Comparison of ENCODE assay signal across 11 mouse cellular contexts in genomic region chr2:65552222-65552621, GRCm38 (mm10). TPM values are rescaled to one million over a fixed set of nuclear protein-coding genes. Genes with fewer than 3 reads are reported as not detected.
DNase-seq lines count a peak whose midpoint lies in the region; ATAC-seq lines count a peak whose summit lies in the region.
"Had no signal": no experiment of that assay in that cellular context is flagged by ENCODE, and none has a peak within 500 bp of the region (broad histone marks: within the 10 kb centered on the region; RNA-seq: fewer than 3 reads in every experiment).

No protein-coding gene starts in this region.

- H3K9ac ChIP-seq in forebrain, embryonic 14.5 days (ENCODE audit: low read length): no peak overlapping the region
- H3K9ac ChIP-seq in midbrain, embryonic 12.5 days (replicated peaks): no peak overlapping the region

- no peaks in the 10 kb centered on the region for H3K9me3 ChIP-seq in forebrain, embryonic 14.5 days (replicated peaks; ENCODE audit: control insufficient read depth, low read length)
- no peaks in the 10 kb centered on the region for H3K9me3 ChIP-seq in midbrain, embryonic 12.5 days

- H3K27me3 ChIP-seq in forebrain, embryonic 14.5 days (replicated peaks; ENCODE audit: control insufficient read depth, insufficient read depth, low read length): no peaks in the 10 kb centered on the region
- H3K27me3 ChIP-seq in midbrain, embryonic 12.5 days: no peaks in the 10 kb centered on the region

- intact Hi-C loops in gastrocnemius, postnatal 36 days (cut with DNase I): no loop called here

- no peaks in the 10 kb centered on the region for H3K4me1 ChIP-seq in forebrain, embryonic 14.5 days (ENCODE audit: control insufficient read depth, insufficient read depth, low read length)
- H3K4me1 ChIP-seq in midbrain, embryonic 12.5 days: peaks cover 17% of the 10 kb centered on the region

- WGBS in forebrain, embryonic 14.5 days: 54% methylated on average over 5 of the region's 5 CpGs
- WGBS in midbrain, embryonic 12.5 days: 47% methylated on average over 5 of the region's 5 CpGs

- ATAC-seq in forebrain, embryonic 14.5 days: peak; percentile 60; the same call in 1 of the 2 replicates
- ATAC-seq in midbrain, embryonic 12.5 days (ENCODE audit: low FRiP score, low read depth): peak; percentile 63

- no peaks in the 10 kb centered on the region for H3K36me3 ChIP-seq in forebrain, embryonic 14.5 days (ENCODE audit: control insufficient read depth, insufficient read depth, low read length)
- no peaks in the 10 kb centered on the region for H3K36me3 ChIP-seq in midbrain, embryonic 12.5 days

- H3K4me2 ChIP-seq in forebrain, embryonic 14.5 days (ENCODE audit: low read length): no peak overlapping the region; the same call in 1 of the 2 replicates
- H3K4me2 ChIP-seq in midbrain, embryonic 12.5 days (replicated peaks): no peak overlapping the region

- H3K4me3 ChIP-seq in forebrain, embryonic 14.5 days (ENCODE audit: low read depth, low read length): no peak overlapping the region
- no peak overlapping the region for H3K4me3 ChIP-seq in midbrain, embryonic 12.5 days

- DNase-seq in gastrocnemius, adult 18-20 months (ENCODE audit: low spot score): peak; percentile 6
- DNase-seq in gastrocnemius, postnatal 36 days: no peak
- peak; percentile 81 for DNase-seq in adrenal gland, adult 2 months
- DNase-seq in forebrain, embryonic 14.5 days (ENCODE audit: low spot score): peak; percentile 45
- no peak for DNase-seq in right cerebral cortex, adult 2 months (ENCODE audit: low spot score in 2 of 2)
- no peak for DNase-seq in cerebellum, postnatal 4 days (ENCODE audit: low spot score in 2 of 2)
- no peak for DNase-seq in kidney, adult 18-20 months
- DNase-seq: cerebellum, adult 11-12 months; layer of hippocampus, postnatal 36 days had no signal

- no peak overlapping the region for H3K27ac ChIP-seq in forebrain, embryonic 14.5 days (ENCODE audit: low read depth, low read length)
- peak overlapping the region; percentile 64; the same call in 1 of the 2 replicates for H3K27ac ChIP-seq in midbrain, embryonic 12.5 days (replicated peaks)

RNA-seq across cellular contexts. Expression of gene Scn3a, which starts 15.2 kb away (rescaled TPM):
- total RNA-seq in gastrocnemius, adult 18-20 months (2021): under 1 TPM; 0.19 to 0.23 TPM
- under 1 TPM; 0.13 to 0.27 TPM for total RNA-seq in gastrocnemius, postnatal 36 days (2021)
- total RNA-seq in adrenal gland, adult 2 months (2021): 1 to 10 TPM; 3.2 to 5.6 TPM
- polyA plus RNA-seq in adrenal gland, adult 2 months (2012; rRNA removed): 0.29 TPM in 2 replicates
- polyA plus RNA-seq in forebrain, embryonic 14.5 days (2014; fragmentation: Nextera tagmentation; extraction: Ambion mirVana): 37.5 and 43.9 TPM in 2 replicates
- 44.6 and 48.2 TPM in 2 replicates for polyA plus RNA-seq in midbrain, embryonic 12.5 days (2016; fragmentation: Nextera tagmentation; extraction: Ambion mirVana)
- polyA plus RNA-seq: C2C12 had no signal

Comparison
In these comparisons a context has a peak if more than half of its experiments do, and no peak if none do; other contexts are left out.
1. DNase-seq: peak in gastrocnemius, adult 18-20 months (single experiment), adrenal gland, adult 2 months (single experiment) and forebrain, embryonic 14.5 days (single experiment); none in gastrocnemius, postnatal 36 days (0 of 2), right cerebral cortex, adult 2 months (0 of 2), cerebellum, postnatal 4 days (0 of 2) and kidney, adult 18-20 months (single experiment).